In the genomic region with DNA sequence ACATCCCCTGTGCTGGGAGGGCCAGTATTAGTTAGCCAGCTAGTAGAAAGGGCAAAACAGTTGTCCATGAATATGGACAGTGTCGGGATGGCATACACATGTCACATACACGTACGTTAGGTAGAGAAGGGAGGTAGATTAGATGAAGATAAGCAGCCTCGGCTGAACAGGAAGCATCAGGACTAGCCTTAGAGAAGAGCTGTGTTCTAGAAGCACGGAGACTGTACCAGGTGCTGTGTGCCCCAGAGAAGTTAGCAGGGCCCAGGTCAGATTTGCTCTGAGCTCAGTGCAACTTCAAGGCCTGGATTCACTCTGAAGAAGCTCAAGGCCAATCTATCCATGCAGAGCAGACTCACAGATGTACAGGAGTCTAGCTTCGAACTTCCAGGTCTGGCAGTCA, we compare ENCODE assay signal across 16 mouse cellular contexts. TPM values are rescaled to one million over a fixed set of nuclear protein-coding genes. Genes with fewer than 3 reads are reported as not detected.
DNase-seq lines count a peak whose midpoint lies in the region; ATAC-seq and TF ChIP-seq lines count a peak whose summit lies in the region.
"Had no signal": no experiment of that assay in that cellular context is flagged by ENCODE, and none has a peak within 500 bp of the region (broad histone marks: within the 10 kb centered on the region; RNA-seq: fewer than 3 reads in every experiment).

No protein-coding gene starts in this region.

- H3K27ac ChIP-seq in thymus, adult 2 months (ENCODE audit: control insufficient read depth, insufficient read depth, low read length), result peak overlapping the region; percentile 90
- H3K27ac ChIP-seq: embryonic facial prominence, embryonic 12.5 days; forebrain, embryonic 15.5 days; heart, embryonic 13.5 days; hindbrain, embryonic 10.5 days; hindbrain, embryonic 14.5 days had no signal

- peaks cover 24% of the 10 kb centered on the region for H3K4me1 ChIP-seq in thymus, adult 2 months (replicated peaks; ENCODE audit: control insufficient read depth, insufficient read depth, low read length)
- H3K4me1 ChIP-seq: embryonic facial prominence, embryonic 12.5 days had no signal

- no peak overlapping the region for H3K4me3 ChIP-seq in thymus, adult 2 months (ENCODE audit: control insufficient read depth, insufficient read depth, low read length)
- H3K4me3 ChIP-seq: embryonic facial prominence, embryonic 12.5 days; forebrain, embryonic 15.5 days; heart, embryonic 13.5 days; hindbrain, embryonic 10.5 days had no signal

- no peak for TF ChIP-seq CTCF in thymus, adult 2 months (IDR thresholded peaks at IDR 0.05; ENCODE audit: borderline replicate concordance, control insufficient read depth, extremely low read depth, insufficient read depth, low read length, poor library complexity)

- ATAC-seq in activated CD4-positive, CD25-positive, alpha-beta regulatory T cell, adult 4 months, result peak; percentile 58
- ATAC-seq: forebrain, embryonic 15.5 days had no signal

- no peak for DNase-seq in thymus, adult 2 months
- DNase-seq in thymus, adult 18-20 months, result no peak
- peak; percentile 41 for DNase-seq in thymus, postnatal 14 days
- no peak for DNase-seq in lung, postnatal 14 days
- DNase-seq in yolk sac, embryonic 10.5 days (ENCODE audit: low spot score), result no peak
- DNase-seq: adrenal gland, postnatal 14 days; cerebellum, adult 11-12 months; cerebellum, adult 9-10 months; cerebellum, postnatal 25 days; heart, postnatal 14 days had no signal

- no peaks in the 10 kb centered on the region for H3K36me3 ChIP-seq in thymus, adult 2 months (ENCODE audit: control insufficient read depth, insufficient read depth, low read length)
- H3K36me3 ChIP-seq: embryonic facial prominence, embryonic 12.5 days; forebrain, embryonic 15.5 days; heart, embryonic 13.5 days; hindbrain, embryonic 10.5 days had no signal

- 28% methylated on average over 6 of the region's 6 CpGs for WGBS in thymus, adult 2 months

- no peak for TF ChIP-seq POLR2A in thymus, adult 2 months (IDR thresholded peaks at IDR 0.05; ENCODE audit: control insufficient read depth, extremely low read depth, insufficient read depth, low read length, poor library complexity)

- no peaks in the 10 kb centered on the region for H3K27me3 ChIP-seq in thymus, adult 2 months (ENCODE audit: control insufficient read depth, insufficient read depth, low read length)
- H3K27me3 ChIP-seq: embryonic facial prominence, embryonic 12.5 days; forebrain, embryonic 15.5 days; heart, embryonic 13.5 days had no signal

RNA-seq across cellular contexts. Expression of a gene that starts 30.2 kb away (rescaled TPM):
- 8.7 and 9.3 TPM in 2 replicates for polyA plus RNA-seq in thymus, adult 2 months (2012; rRNA removed)
- polyA plus RNA-seq in activated CD4-positive, CD25-positive, alpha-beta regulatory T cell, adult 4 months (2017; shearing (Covaris generic)), result 10 to 100 TPM; 33.3 to 40.7 TPM

RNA-seq across cellular contexts. Expression of a gene that starts 49.6 kb away (rescaled TPM):
- polyA plus RNA-seq in thymus, adult 2 months (2012; rRNA removed), result 131 and 148 TPM in 2 replicates
- polyA plus RNA-seq in activated CD4-positive, CD25-positive, alpha-beta regulatory T cell, adult 4 months (2017; shearing (Covaris generic)), result 100 to 1,000 TPM; 467 to 529 TPM

RNA-seq across cellular contexts. Expression of a gene that starts 49.8 kb away (rescaled TPM):
- not detected in 2 replicates for polyA plus RNA-seq in thymus, adult 2 months (2012; rRNA removed)
- polyA plus RNA-seq in activated CD4-positive, CD25-positive, alpha-beta regulatory T cell, adult 4 months (2017; shearing (Covaris generic)), result not detected
- polyA plus RNA-seq: forebrain, embryonic 15.5 days had no signal
